Mouse (Mus musculus): ENCODE measurements around the gene Ghr. TPM values are rescaled to one million over a fixed set of nuclear protein-coding genes. Genes with fewer than 3 reads are reported as not detected.

Ghr gene
- polyA plus RNA-seq, 1 experiment from 2014 or later, result 18.1 TPM

DNA sequence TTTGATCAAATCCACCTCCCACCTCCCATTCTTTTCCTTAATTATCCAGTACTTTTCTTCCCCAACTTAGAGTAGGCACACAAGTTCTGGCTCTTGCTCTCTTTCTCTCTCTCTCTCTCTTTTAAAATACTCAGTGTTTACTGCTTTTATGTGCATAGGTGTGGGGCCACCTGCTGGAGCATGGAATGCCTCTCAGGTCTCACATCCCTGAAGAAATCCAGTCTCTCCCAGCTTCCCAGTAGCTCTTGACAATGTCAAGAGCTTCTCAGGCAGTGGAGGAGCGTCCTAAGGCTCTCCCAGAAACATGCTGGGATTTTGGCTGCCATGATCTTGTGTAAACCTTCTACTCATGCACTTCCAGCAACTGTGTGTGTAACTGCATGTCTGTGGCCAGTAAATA lies 253.0 kb downstream of the Ghr start:
- no peak for DNase-seq (ENCODE audit: low spot score)
- no peaks in the 10 kb centered on the region for H3K4me1 ChIP-seq
- WGBS, result 73% methylated on average over 1 of the region's 1 CpGs

DNA sequence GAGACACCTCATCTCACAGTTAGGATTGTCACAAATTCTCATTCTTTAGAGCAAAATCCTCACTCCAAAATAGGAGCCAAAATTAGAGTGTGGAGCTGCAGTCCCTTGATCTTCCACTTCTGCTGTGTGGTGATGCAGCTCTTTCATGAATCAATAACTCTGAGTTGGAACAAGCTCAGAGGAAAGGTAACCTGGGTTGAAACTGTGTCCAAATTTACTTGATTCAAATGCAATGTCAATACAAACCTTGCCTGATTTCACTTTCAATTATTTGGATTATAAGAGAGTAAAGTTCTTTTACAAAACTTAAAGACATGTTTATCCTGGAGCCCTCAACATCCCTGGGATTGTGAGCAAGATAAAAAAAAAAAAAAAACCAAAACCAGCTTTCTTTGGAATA lies 260.3 kb downstream of the Ghr start:
- no peaks in the 10 kb centered on the region for H3K27me3 ChIP-seq (ENCODE audit: low read depth, poor library complexity, severe bottlenecking)
- H3K9me3 ChIP-seq (replicated peaks), result no peaks in the 10 kb centered on the region
- H3K4me1 ChIP-seq, result no peaks in the 10 kb centered on the region
- no peak overlapping the region for H3K27ac ChIP-seq
- no peak overlapping the region for H3K4me3 ChIP-seq
- no peak for DNase-seq (ENCODE audit: low spot score)
- H3K36me3 ChIP-seq, result peaks cover 6% of the 10 kb centered on the region

More for the DNA sequence above, 253.0 kb downstream of the Ghr start:
- H3K36me3 ChIP-seq, result no peaks in the 10 kb centered on the region
- H3K27ac ChIP-seq, result no peak overlapping the region
- H3K27me3 ChIP-seq (ENCODE audit: low read depth, poor library complexity, severe bottlenecking), result no peaks in the 10 kb centered on the region
- no peaks in the 10 kb centered on the region for H3K9me3 ChIP-seq (replicated peaks)
- no peak overlapping the region for H3K4me3 ChIP-seq

DNA sequence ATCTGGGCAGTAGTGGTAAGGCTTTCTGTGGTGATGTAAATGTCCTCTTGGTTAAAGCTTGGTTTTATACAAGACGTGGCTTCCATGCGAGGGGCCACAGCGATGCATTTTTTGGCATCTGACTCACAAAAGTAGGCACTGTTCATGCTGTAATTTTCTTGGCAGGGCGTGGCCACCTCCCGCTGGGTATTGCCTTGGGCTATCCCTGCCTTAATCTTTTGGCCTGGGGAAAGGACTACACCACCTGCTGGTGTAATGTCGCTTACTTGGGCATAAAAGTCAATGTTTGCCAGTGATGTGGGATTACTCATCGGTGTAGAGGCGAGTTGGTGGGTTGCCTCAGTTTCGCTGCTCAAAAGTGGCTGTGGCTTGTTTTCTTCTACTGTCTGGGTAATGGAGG lies 263.4 kb downstream of the Ghr start:
- Histone ChIP-seq H3K4me3 (no peak overlapping the region), H3K27ac (no peak overlapping the region), H3K36me3 (peaks cover 6% of the 10 kb centered on the region), H3K27me3 (ENCODE audit: low read depth, poor library complexity, severe bottlenecking) (no peaks in the 10 kb centered on the region), H3K4me1 (no peaks in the 10 kb centered on the region), H3K9me3 (replicated peaks) (no peaks in the 10 kb centered on the region)
- WGBS, result 87% methylated on average over 9 of the region's 9 CpGs
- DNase-seq (ENCODE audit: low spot score), result no peak

DNA sequence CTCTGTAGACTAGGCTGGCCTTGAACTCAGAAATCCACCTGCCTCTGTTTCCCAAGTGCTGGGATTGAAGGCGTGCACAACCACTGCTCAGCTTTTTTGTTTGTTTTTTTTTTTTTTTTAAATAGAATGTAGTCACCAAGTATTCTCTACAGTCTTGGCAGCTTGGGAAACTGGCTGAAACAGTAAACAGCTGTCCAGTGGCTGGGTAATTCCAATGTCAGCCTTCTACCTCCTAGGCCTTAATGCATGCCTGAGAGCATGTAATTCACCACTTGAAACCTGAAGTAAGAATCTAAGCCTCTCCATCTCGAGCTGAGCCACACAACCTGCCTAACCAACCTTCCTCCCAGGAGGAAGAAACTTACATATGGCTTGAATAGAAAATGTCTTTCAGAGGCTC lies 266.7 kb downstream of the Ghr start:
- H3K27me3 ChIP-seq (ENCODE audit: low read depth, poor library complexity, severe bottlenecking), result no peaks in the 10 kb centered on the region
- WGBS, result 89% methylated on average over 2 of the region's 2 CpGs
- H3K27ac ChIP-seq, result no peak overlapping the region
- no peak for DNase-seq (ENCODE audit: low spot score)
- no peaks in the 10 kb centered on the region for H3K4me1 ChIP-seq
- no peak overlapping the region for H3K4me3 ChIP-seq
- H3K36me3 ChIP-seq, result peaks cover 6% of the 10 kb centered on the region
- H3K9me3 ChIP-seq (replicated peaks), result no peaks in the 10 kb centered on the region

DNA sequence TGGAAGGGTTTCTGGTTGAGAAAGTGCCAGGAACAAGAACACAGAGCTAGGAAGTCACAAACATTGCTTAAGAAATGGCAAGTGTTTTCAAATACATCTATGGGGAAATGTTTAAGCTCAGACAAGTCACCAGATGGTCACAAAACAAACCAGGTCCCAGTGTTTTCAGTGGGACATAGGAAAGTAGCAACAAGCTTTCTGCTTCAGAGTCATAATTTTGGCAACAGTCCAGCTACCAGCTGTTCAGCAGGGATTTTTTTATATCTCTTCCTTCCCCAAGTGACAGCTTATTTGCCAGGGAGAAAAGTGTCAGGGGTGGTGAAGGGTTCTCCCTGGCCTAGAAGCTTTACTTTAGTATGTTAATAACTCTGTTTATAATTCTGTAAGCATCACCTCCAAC lies 270.4 kb downstream of the Ghr start:
- H3K4me1 ChIP-seq, result no peaks in the 10 kb centered on the region
- H3K27ac ChIP-seq, result no peak overlapping the region
- no peaks in the 10 kb centered on the region for H3K27me3 ChIP-seq (ENCODE audit: low read depth, poor library complexity, severe bottlenecking)
- H3K4me3 ChIP-seq, result no peak overlapping the region
- DNase-seq (ENCODE audit: low spot score), result no peak
- no peaks in the 10 kb centered on the region for H3K9me3 ChIP-seq (replicated peaks)
- H3K36me3 ChIP-seq, result no peaks in the 10 kb centered on the region

DNA sequence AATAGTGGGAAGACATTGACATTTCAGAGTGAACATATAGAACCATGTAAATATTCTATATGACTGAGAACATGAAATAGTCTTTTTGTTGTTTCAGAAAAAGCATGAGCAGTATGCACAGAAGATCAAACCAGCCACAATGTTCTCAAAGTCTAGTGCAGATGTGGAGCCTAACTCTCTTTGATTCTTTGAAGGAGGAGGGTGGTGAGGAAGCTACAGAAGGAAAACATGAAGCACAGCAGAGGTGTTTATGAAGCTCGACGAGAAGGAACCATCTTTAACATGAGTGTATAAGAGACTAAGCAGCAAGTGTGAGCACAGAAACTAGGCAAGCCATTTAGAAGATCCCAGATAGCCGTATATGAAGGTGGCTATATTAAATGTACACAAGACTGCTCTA lies 273.4 kb downstream of the Ghr start:
- no peak overlapping the region for H3K27ac ChIP-seq
- no peaks in the 10 kb centered on the region for H3K9me3 ChIP-seq (replicated peaks)
- 92% methylated on average over 3 of the region's 3 CpGs for WGBS
- H3K27me3 ChIP-seq (ENCODE audit: low read depth, poor library complexity, severe bottlenecking), result no peaks in the 10 kb centered on the region
- H3K4me1 ChIP-seq, result no peaks in the 10 kb centered on the region
- no peaks in the 10 kb centered on the region for H3K36me3 ChIP-seq
- DNase-seq (ENCODE audit: low spot score), result no peak
- no peak overlapping the region for H3K4me3 ChIP-seq

DNA sequence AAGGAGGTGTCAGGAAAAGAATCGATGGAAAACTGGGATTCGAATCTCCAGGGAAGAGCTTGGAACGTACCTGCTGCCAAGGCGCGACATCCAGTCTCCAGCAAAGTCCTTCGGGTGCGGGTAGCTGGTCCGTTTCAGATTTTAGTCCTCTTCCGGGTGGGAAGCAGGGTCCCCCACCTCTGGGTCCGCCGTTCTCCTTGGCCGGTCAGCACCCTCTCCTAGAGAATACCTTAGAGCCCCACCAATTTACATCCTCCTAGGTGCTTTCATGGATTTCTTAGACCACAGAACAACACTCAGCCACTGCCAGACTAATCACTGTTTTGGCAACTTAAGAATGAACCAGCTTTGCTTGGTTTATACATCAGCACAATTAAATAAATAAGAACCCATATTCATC lies 279.9 kb downstream of the Ghr start, which contains the start of gene Ccdc152:
TSS of gene Ccdc152 (minus strand) at position 101 of the 400 bp plus-strand sequence.
- H3K27ac ChIP-seq, result no peak within 1 kb of the TSS
- 91% methylated on average over 12 of the region's 12 CpGs for WGBS
- no peak within 1 kb of the TSS for H3K4me3 ChIP-seq

DNA sequence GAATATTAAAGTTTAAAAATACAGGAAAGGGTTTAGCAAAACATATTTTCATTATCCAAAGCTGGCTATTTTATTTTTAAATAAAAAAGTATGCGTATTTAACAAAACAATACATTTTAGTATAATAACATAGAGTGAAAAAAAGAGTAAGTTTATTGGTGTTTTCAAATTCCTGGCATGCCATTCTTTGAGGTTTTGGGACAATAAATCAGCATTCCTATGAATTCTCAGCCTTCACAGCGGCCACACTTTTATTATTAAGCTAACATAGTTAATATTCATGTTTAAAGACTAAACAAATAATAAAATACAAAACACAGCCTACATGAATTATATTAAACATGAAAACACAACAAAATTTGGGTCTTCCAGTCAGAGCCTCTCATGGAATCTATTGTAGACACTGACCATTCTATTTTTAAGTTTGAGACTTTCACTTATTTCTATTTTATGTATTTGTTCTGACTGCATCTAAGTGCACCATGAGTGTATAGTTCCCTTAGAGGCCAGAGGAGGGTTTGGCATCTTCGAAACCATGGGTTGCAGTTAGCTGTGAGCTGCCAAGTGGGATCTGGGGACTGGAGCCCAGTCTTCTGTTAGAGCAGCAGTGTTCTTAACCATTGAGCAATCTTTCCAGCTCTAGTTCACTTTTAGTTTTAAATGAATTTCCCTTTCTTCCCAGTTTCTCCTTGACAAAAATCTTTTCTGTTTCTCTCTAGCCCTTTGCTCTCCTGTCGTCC lies 282.8 kb downstream of the Ghr start:
- 80% methylated on average over 4 of the region's 4 CpGs for WGBS
- no peak for DNase-seq (ENCODE audit: low spot score)

More for the DNA sequence above, 279.9 kb downstream of the Ghr start, which contains the start of gene Ccdc152:
- DNase-seq (ENCODE audit: low spot score), result no peak
- no peaks in the 10 kb centered on the region for H3K27me3 ChIP-seq (ENCODE audit: low read depth, poor library complexity, severe bottlenecking)
- no peaks in the 10 kb centered on the region for H3K9me3 ChIP-seq (replicated peaks)
- H3K36me3 ChIP-seq, result no peaks in the 10 kb centered on the region
- no peaks in the 10 kb centered on the region for H3K4me1 ChIP-seq

DNA sequence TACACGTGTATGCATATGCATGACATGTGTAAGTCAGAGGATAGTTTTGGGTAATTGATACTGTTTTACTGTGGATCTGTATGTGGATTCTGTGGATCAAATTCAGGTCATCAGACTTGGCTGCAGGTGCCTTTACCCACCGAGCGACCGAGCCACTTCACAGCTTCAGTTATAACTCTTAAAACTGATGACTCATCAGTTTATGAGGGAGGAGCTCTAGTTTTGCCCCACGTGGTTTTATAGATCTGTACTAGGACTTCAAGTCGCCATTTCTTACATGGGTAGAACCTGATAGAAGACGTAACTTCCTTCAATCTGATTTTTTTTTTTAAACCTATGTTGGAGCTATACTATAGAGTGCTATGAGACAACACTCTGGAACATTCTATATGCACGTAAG lies 285.7 kb downstream of the Ghr start:
- DNase-seq (ENCODE audit: low spot score), result no peak
- 84% methylated on average over 8 of the region's 8 CpGs for WGBS
- no peaks in the 10 kb centered on the region for H3K4me1 ChIP-seq
- H3K4me3 ChIP-seq, result no peak overlapping the region
- no peaks in the 10 kb centered on the region for H3K27me3 ChIP-seq (ENCODE audit: low read depth, poor library complexity, severe bottlenecking)
- no peaks in the 10 kb centered on the region for H3K36me3 ChIP-seq
- no peak overlapping the region for H3K27ac ChIP-seq
- no peaks in the 10 kb centered on the region for H3K9me3 ChIP-seq (replicated peaks)

More for the DNA sequence above, 282.8 kb downstream of the Ghr start:
- no peaks in the 10 kb centered on the region for H3K27me3 ChIP-seq (ENCODE audit: low read depth, poor library complexity, severe bottlenecking)
- no peaks in the 10 kb centered on the region for H3K4me1 ChIP-seq
- H3K9me3 ChIP-seq (replicated peaks), result no peaks in the 10 kb centered on the region
- H3K27ac ChIP-seq, result no peak overlapping the region
- H3K4me3 ChIP-seq, result no peak overlapping the region
- H3K36me3 ChIP-seq, result no peaks in the 10 kb centered on the region

DNA sequence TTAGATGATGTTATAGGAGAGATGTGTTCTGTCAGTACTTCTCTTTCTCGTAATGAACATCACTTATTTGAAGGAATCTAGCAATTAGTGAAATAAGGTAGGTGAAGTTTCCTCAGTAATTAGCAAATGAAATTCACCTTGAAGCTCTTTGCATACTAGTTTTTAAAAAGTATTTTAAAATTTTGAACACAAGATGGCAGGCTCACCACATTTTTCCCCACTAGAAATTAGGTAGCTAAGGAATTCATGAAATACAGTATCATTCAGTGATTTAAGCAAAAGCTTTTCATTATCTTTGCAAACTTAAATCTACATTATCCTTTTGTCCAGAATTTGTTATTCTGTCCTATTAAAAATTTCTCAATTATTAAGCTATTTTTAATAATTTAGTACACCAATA lies 287.3 kb downstream of the Ghr start:
- no peak for DNase-seq (ENCODE audit: low spot score)
- Histone ChIP-seq H3K27me3 (ENCODE audit: low read depth, poor library complexity, severe bottlenecking) (no peaks in the 10 kb centered on the region), H3K36me3 (no peaks in the 10 kb centered on the region), H3K4me3 (no peak overlapping the region), H3K9me3 (replicated peaks) (no peaks in the 10 kb centered on the region), H3K27ac (no peak overlapping the region), H3K4me1 (no peaks in the 10 kb centered on the region)
- WGBS, result 89% methylated on average over 1 of the region's 1 CpGs

DNA sequence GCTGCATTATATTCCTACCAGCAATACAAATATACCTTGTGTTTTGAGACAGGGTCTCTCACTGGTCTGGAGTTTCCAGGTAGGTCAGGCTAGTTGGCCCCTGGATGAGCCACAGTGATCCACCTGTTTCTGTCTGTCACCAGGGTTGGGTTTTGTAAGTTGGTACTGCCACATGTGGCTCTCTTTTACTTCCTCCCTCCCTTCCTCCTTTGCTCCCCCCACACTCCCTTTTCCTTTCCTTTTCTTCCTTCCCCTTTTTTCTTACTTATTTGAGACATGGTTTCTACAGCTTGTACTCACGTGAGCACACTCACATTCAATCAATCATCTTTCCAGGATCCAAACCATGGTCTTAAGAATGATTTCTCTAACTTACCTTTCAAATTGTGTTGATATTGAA lies 289.8 kb downstream of the Ghr start:
- H3K4me3 ChIP-seq, result no peak overlapping the region
- H3K27me3 ChIP-seq (ENCODE audit: low read depth, poor library complexity, severe bottlenecking), result no peaks in the 10 kb centered on the region
- H3K27ac ChIP-seq, result no peak overlapping the region
- no peaks in the 10 kb centered on the region for H3K9me3 ChIP-seq (replicated peaks)
- H3K4me1 ChIP-seq, result no peaks in the 10 kb centered on the region
- WGBS, result 65% methylated on average over 1 of the region's 1 CpGs
- no peaks in the 10 kb centered on the region for H3K36me3 ChIP-seq
- DNase-seq (ENCODE audit: low spot score), result no peak

DNA sequence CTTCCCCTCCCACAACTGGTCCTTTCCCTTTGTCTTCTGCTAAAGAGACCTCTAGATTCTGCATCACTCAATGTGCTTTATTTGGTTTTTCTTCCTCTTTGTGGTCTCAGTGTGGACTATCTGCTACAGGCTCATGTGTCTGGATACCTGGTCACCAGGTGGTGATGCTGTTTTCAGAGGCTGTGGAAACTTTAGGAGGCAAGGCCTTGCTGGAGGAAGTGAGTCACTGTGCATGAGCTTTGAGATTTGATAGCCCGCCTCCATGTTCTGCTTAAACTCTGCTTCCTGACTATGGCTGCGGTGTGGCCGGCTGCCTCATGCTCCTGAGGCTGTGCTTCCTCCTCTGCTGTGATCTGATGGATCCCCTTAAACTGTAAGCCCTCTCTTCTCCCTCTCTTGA lies 292.9 kb downstream of the Ghr start:
- no peaks in the 10 kb centered on the region for H3K9me3 ChIP-seq (replicated peaks)
- no peak overlapping the region for H3K4me3 ChIP-seq
- no peaks in the 10 kb centered on the region for H3K27me3 ChIP-seq (ENCODE audit: low read depth, poor library complexity, severe bottlenecking)
- DNase-seq (ENCODE audit: low spot score), result no peak
- WGBS, result 83% methylated on average over 3 of the region's 3 CpGs
- H3K36me3 ChIP-seq, result no peaks in the 10 kb centered on the region
- H3K4me1 ChIP-seq, result no peaks in the 10 kb centered on the region
- no peak overlapping the region for H3K27ac ChIP-seq

DNA sequence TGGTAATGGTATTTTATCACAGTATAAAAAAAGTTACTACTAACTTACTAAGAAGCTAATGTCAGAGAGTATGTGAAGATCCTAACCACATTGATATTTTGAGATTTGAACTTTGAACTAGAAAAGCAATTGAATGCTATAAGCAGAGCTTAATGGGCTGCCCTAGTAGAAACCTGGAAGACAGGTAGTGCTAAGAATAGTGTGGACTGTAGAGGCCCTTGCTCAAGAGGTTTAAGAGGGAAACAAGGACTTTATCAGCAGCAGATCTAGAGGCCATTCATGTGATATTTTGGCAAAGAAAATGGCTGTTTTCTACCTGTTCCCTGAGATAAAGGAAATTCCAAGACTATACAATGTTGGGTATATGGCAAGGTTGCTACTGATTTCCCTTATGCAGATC lies 297.3 kb downstream of the Ghr start:
- no peaks in the 10 kb centered on the region for H3K27me3 ChIP-seq (ENCODE audit: low read depth, poor library complexity, severe bottlenecking)
- DNase-seq (ENCODE audit: low spot score), result no peak
- H3K27ac ChIP-seq, result no peak overlapping the region
- H3K4me3 ChIP-seq, result no peak overlapping the region
- no peaks in the 10 kb centered on the region for H3K4me1 ChIP-seq
- no peaks in the 10 kb centered on the region for H3K9me3 ChIP-seq (replicated peaks)
- H3K36me3 ChIP-seq, result no peaks in the 10 kb centered on the region

DNA sequence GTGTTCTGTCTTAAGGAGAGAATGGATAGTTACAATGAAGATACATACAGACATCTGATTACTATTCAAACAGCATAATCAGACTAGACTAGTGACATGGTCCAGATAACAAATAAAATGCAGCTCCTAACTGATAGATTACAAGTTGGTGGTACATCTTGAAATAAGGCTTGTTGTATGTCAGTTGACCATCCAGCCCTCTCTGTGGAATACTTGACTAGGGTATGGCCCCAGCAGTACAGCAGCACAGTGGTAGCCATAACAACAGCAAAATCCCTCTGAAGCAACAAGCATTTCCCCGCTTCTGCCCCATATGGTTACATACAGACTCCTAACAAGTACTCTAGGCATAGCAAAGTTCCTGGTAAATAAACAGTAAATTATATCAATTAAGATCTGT lies 301.6 kb downstream of the Ghr start:
- 93% methylated on average over 1 of the region's 1 CpGs for WGBS
- no peaks in the 10 kb centered on the region for H3K4me1 ChIP-seq
- DNase-seq (ENCODE audit: low spot score), result no peak
- H3K36me3 ChIP-seq, result peaks cover 5% of the 10 kb centered on the region; the same call in 1 of the 2 replicates
- no peaks in the 10 kb centered on the region for H3K9me3 ChIP-seq (replicated peaks)
- H3K4me3 ChIP-seq, result no peak overlapping the region
- H3K27ac ChIP-seq, result no peak overlapping the region
- H3K27me3 ChIP-seq (ENCODE audit: low read depth, poor library complexity, severe bottlenecking), result no peaks in the 10 kb centered on the region
